Mouse (Mus musculus) ES-Bruce4 (cell line): Measurements from ENCODE around the gene Siah2. TPM values are rescaled to one million over a fixed set of nuclear protein-coding genes. Genes with fewer than 3 reads are reported as not detected.

ENCODE experiments used
- H3K27ac ChIP-seq: 2 replicates; pipeline ENCODE4 v1.5.1; 2012; ENCODE audit warnings: low read length, inconsistent platforms; ENCODE audit not compliant: insufficient read depth
- H3K27me3 ChIP-seq: 2 replicates; pipeline ENCODE4 v1.6.1; 2012; ENCODE audit warnings: mild to moderate bottlenecking, low read length, inconsistent platforms; ENCODE audit not compliant: control insufficient read depth, poor library complexity, insufficient read depth, severe bottlenecking
- H3K36me3 ChIP-seq: 2 replicates; pipeline ENCODE4 v1.6.1; 2012; ENCODE audit warnings: inconsistent platforms, mild to moderate bottlenecking, low read length, moderate library complexity; ENCODE audit not compliant: control insufficient read depth, poor library complexity, insufficient read depth, severe bottlenecking
- H3K4me1 ChIP-seq: one replicate; pipeline ENCODE4 v1.8.1; 2011; ENCODE audit warnings: low read length; ENCODE audit not compliant: control insufficient read depth, insufficient read depth
- H3K4me3 ChIP-seq: 2 replicates; pipeline ENCODE4 v1.5.1; 2011; ENCODE audit warnings: low read depth, mild to moderate bottlenecking, low read length
- H3K9ac ChIP-seq: 2 replicates; pipeline ENCODE4 v1.6.1; 2012; ENCODE audit warnings: low read depth, mild to moderate bottlenecking, inconsistent platforms; ENCODE audit not compliant: poor library complexity, severe bottlenecking
- H3K9me3 ChIP-seq: replicated peaks from 2 replicates; pipeline ENCODE4 v1.6.1; 2012; ENCODE audit warnings: mild to moderate bottlenecking, low read length, inconsistent platforms; ENCODE audit not compliant: control insufficient read depth, poor library complexity, insufficient read depth, severe bottlenecking
- CTCF ChIP-seq: IDR thresholded peaks from one replicate; pipeline ENCODE4 v1.8.1; 2011; ENCODE audit warnings: low read depth, low read length
- EP300 ChIP-seq: IDR thresholded peaks from 2 replicates; pipeline ENCODE4 v1.6.1; 2011; ENCODE audit warnings: low read depth, low read length; ENCODE audit not compliant: insufficient read depth
- POLR2A ChIP-seq: IDR thresholded peaks from one replicate; pipeline ENCODE4 v1.8.1; 2011; ENCODE audit warnings: low read length; ENCODE audit not compliant: insufficient read depth
- polyA plus RNA-seq: library from polyadenylated mRNA; stranded (reverse); fragments of >200 nt; gene quantifications from 2 replicates; pipeline ENCODE4 v1.2.4, GENCODE M21; 2011; ENCODE audit warnings: low read depth; ENCODE audit not compliant: missing spikeins, insufficient read depth, insufficient read length

Siah2 gene
- polyA plus RNA-seq, 1 experiment, result 8.9 TPM

- Histone ChIP-seq H3K9ac (no peak overlapping the region), H3K27me3 (no peaks in the 10 kb centered on the region), H3K4me3 (no peak overlapping the region), H3K36me3 (no peaks in the 10 kb centered on the region), H3K4me1 (no peaks in the 10 kb centered on the region), H3K9me3 (no peaks in the 10 kb centered on the region), H3K27ac (no peak overlapping the region)
- TF ChIP-seq EP300 (no peak), POLR2A (no peak), CTCF (no peak)
These were observed 11.1 kb downstream of the Siah2 start for GRCm38 (mm10) chr3:58680943-58681637.

- Histone ChIP-seq H3K36me3 (no peaks in the 10 kb centered on the region), H3K9ac (no peak overlapping the region), H3K4me3 (no peak overlapping the region), H3K27me3 (no peaks in the 10 kb centered on the region), H3K9me3 (no peaks in the 10 kb centered on the region), H3K27ac (no peak overlapping the region), H3K4me1 (no peaks in the 10 kb centered on the region)
- no peak for TF ChIP-seq EP300
- TF ChIP-seq POLR2A, result no peak
- TF ChIP-seq CTCF, result no peak
These were observed 12.2 kb downstream of the Siah2 start for GRCm38 (mm10) chr3:58679996-58680395.

- Histone ChIP-seq H3K27me3 (no peaks in the 10 kb centered on the region), H3K4me1 (no peaks in the 10 kb centered on the region), H3K9ac (no peak overlapping the region), H3K27ac (no peak overlapping the region), H3K36me3 (no peaks in the 10 kb centered on the region), H3K4me3 (no peak overlapping the region), H3K9me3 (no peaks in the 10 kb centered on the region)
- TF ChIP-seq CTCF, result no peak
These were observed 13.3 kb downstream of the Siah2 start for GRCm38 (mm10) chr3:58678905-58679304.

- no peak overlapping the region for H3K9ac ChIP-seq
- H3K27ac ChIP-seq, result no peak overlapping the region
- no peaks in the 10 kb centered on the region for H3K4me1 ChIP-seq
- H3K36me3 ChIP-seq, result no peaks in the 10 kb centered on the region
- H3K9me3 ChIP-seq, result no peaks in the 10 kb centered on the region
- H3K4me3 ChIP-seq, result no peak overlapping the region
- no peaks in the 10 kb centered on the region for H3K27me3 ChIP-seq
- TF ChIP-seq POLR2A, result no peak
- TF ChIP-seq EP300, result no peak
These were observed 13.8 kb downstream of the Siah2 start for GRCm38 (mm10) chr3:58678384-58678783.

GRCm38 (mm10) chr3:58677615-58678014 is 14.6 kb downstream of the Siah2 start:
- H3K36me3 ChIP-seq, result no peaks in the 10 kb centered on the region
- no peaks in the 10 kb centered on the region for H3K27me3 ChIP-seq
- H3K4me3 ChIP-seq, result no peak overlapping the region
- H3K4me1 ChIP-seq, result peaks cover under 1% of the 10 kb centered on the region
- H3K9ac ChIP-seq, result no peak overlapping the region
- H3K9me3 ChIP-seq, result no peaks in the 10 kb centered on the region
- TF ChIP-seq EP300, result no peak
- TF ChIP-seq POLR2A, result no peak
- TF ChIP-seq CTCF, result no peak
- H3K27ac ChIP-seq, result no peak overlapping the region

GRCm38 (mm10) chr3:58673295-58673694 is 18.9 kb downstream of the Siah2 start:
- TF ChIP-seq POLR2A (no peak), CTCF (no peak), EP300 (no peak)
- H3K27me3 ChIP-seq, result no peaks in the 10 kb centered on the region
- H3K9me3 ChIP-seq, result no peaks in the 10 kb centered on the region
- no peak overlapping the region for H3K4me3 ChIP-seq
- H3K4me1 ChIP-seq, result peaks cover 4% of the 10 kb centered on the region
- H3K36me3 ChIP-seq, result no peaks in the 10 kb centered on the region
- no peak overlapping the region for H3K9ac ChIP-seq
- H3K27ac ChIP-seq, result no peak overlapping the region
